Mouse (Mus musculus) cerebellum, adult 8-10 months (tissue): ENCODE measurements around the gene Stxbp6.

Experiments
- DNase-seq: peaks from one replicate; pipeline ENCODE4 v3.0.0; 2022

The Stxbp6 gene

GRCm38 (mm10) chr12:44906001-44906400, 168.5 kb downstream of the Stxbp6 start:
- DNase-seq: no peak

- no peak for DNase-seq
Observed at GRCm38 (mm10) chr12:44903205-44903732, 171.2 kb downstream of the Stxbp6 start.

- DNase-seq: no peak
Observed at GRCm38 (mm10) chr12:44899173-44899870, 175.2 kb downstream of the Stxbp6 start.

GRCm38 (mm10) chr12:44896460-44896859, 178.0 kb downstream of the Stxbp6 start:
- DNase-seq: no peak

GRCm38 (mm10) chr12:44889677-44890393, 184.7 kb downstream of the Stxbp6 start:
- no peak for DNase-seq

- DNase-seq: no peak
Observed at GRCm38 (mm10) chr12:44886826-44887225, 187.7 kb downstream of the Stxbp6 start.

GRCm38 (mm10) chr12:44872697-44873096, 201.8 kb downstream of the Stxbp6 start:
- DNase-seq: no peak

- no peak for DNase-seq
Observed at GRCm38 (mm10) chr12:44865442-44865841, 209.1 kb downstream of the Stxbp6 start.

- no peak for DNase-seq
Observed at GRCm38 (mm10) chr12:44859454-44859853, 215.1 kb downstream of the Stxbp6 start.

- DNase-seq: peak; percentile 6
Observed at GRCm38 (mm10) chr12:44858110-44858885, 216.2 kb downstream of the Stxbp6 start.

- no peak for DNase-seq
Observed at GRCm38 (mm10) chr12:44852024-44852423, 222.5 kb downstream of the Stxbp6 start.

GRCm38 (mm10) chr12:44850516-44850915, 224.0 kb downstream of the Stxbp6 start:
- DNase-seq: no peak

- DNase-seq: no peak
Observed at GRCm38 (mm10) chr12:44848483-44849221, 225.9 kb downstream of the Stxbp6 start.

- no peak for DNase-seq
Observed at GRCm38 (mm10) chr12:44840585-44840984, 233.9 kb downstream of the Stxbp6 start.

GRCm38 (mm10) chr12:44839594-44840373, 234.7 kb downstream of the Stxbp6 start:
- no peak for DNase-seq

- no peak for DNase-seq
Observed at GRCm38 (mm10) chr12:44835879-44836467, 238.5 kb downstream of the Stxbp6 start.

GRCm38 (mm10) chr12:44811895-44812294, 262.6 kb downstream of the Stxbp6 start:
- DNase-seq: no peak

- no peak for DNase-seq
Observed at GRCm38 (mm10) chr12:44804213-44804612, 270.3 kb downstream of the Stxbp6 start.
